Mouse (Mus musculus) myocyte (in vitro differentiated cells): ENCODE results near the gene Kcnq5.

ENCODE experiments used
- MAX ChIP-seq: IDR thresholded peaks from one replicate; pipeline ENCODE4 v1.6.1; 2011; ENCODE audit warnings: low read depth, mild to moderate bottlenecking, control low read depth
- MYOD1 ChIP-seq, 3 experiments: IDR thresholded peaks; one replicate each; pipeline ENCODE4 v1.6.1; 2011; ENCODE audit warnings: control low read depth in 2 of 3, low read depth in 2 of 3, mild to moderate bottlenecking in 2 of 3, moderate library complexity in 1 of 3; ENCODE audit not compliant: insufficient read length in 2 of 3, control insufficient read depth in 1 of 3
- POLR2A ChIP-seq: IDR thresholded peaks from one replicate; pipeline ENCODE4 v1.6.1; 2011; ENCODE audit warnings: low read depth, mild to moderate bottlenecking, control low read depth, moderate library complexity; ENCODE audit not compliant: insufficient read length
- SRF ChIP-seq: IDR thresholded peaks from one replicate; pipeline ENCODE4 v1.6.1; 2011; ENCODE audit warnings: low read depth; ENCODE audit not compliant: control insufficient read depth, insufficient read length
- TCF12 ChIP-seq: IDR thresholded peaks from one replicate; pipeline ENCODE4 v1.6.1; 2011; ENCODE audit warnings: mild to moderate bottlenecking, control low read depth; ENCODE audit not compliant: poor library complexity, insufficient read depth, severe bottlenecking
- TCF3 ChIP-seq: IDR thresholded peaks from one replicate; pipeline ENCODE4 v1.6.1; 2011; ENCODE audit warnings: low read depth, control low read depth; ENCODE audit not compliant: insufficient read length
- USF1 ChIP-seq: IDR thresholded peaks from one replicate; pipeline ENCODE4 v1.6.1; 2011; ENCODE audit warnings: low read depth, mild to moderate bottlenecking, control low read depth, moderate library complexity

DNA sequence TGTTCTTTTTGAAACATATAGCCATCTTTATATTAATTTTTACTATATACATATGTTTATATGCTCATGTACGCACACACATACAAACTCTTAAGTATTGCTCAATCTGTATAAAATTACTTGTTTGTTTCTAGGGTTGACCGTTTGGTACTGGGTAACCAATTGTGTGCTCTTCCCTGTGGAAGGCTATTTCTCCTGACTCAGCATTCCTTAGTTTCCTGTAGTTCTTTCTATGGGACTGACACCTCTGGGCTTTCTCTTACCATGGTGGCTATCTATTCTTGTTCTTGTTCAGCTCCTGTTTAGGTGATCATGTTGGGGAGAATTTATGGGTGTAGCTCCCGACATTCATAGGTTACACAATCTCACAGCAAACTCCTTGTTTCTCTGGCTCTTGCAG lies 473.1 kb downstream of the Kcnq5 start:
- TF ChIP-seq TCF12 (no peak), POLR2A (no peak), MAX (no peak), MYOD1 (IDR thresholded peaks at IDR 0.05; ENCODE audit: control insufficient read depth in 1 of 3, insufficient read length in 2 of 3, low read depth in 2 of 3) (no peak), TCF3 (no peak), USF1 (no peak), SRF (no peak)
